Mouse (Mus musculus) hindbrain, embryonic 14.5 days (tissue): Measurements from ENCODE around the gene Dhx58. TPM values are rescaled to one million over a fixed set of nuclear protein-coding genes. Genes with fewer than 3 reads are reported as not detected.

Experiments
- ATAC-seq: fragments of 200-750 bp; cut with Nextera tagmentation; 2 replicates; pipeline ENCODE4 v1.8.0; 2017; ENCODE audit warnings: moderate number of reproducible peaks, mild to moderate bottlenecking, moderate TSS enrichment, moderate library complexity; ENCODE audit not compliant: low FRiP score
- DNase-seq: peaks from one replicate; pipeline ENCODE4 v3.0.0-alpha.2; 2015; ENCODE audit warnings: low spot score
- H3K27ac ChIP-seq: fragments of 300-500 bp; sonication (generic); 2 replicates; pipeline ENCODE4 v1.5.1; 2014; ENCODE audit warnings: mild to moderate bottlenecking, moderate library complexity
- H3K27me3 ChIP-seq: fragments of 300-500 bp; sonication (generic); 2 replicates; pipeline ENCODE4 v1.6.1; 2014; ENCODE audit warnings: mild to moderate bottlenecking, low read length, mixed read lengths; ENCODE audit not compliant: control insufficient read depth, insufficient read depth
- H3K36me3 ChIP-seq: fragments of 300-500 bp; sonication (generic); replicated peaks from 2 replicates; pipeline ENCODE4 v1.6.1; 2014; ENCODE audit not compliant: control insufficient read depth, insufficient read depth
- H3K4me1 ChIP-seq: fragments of 300-500 bp; sonication (generic); replicated peaks from 2 replicates; pipeline ENCODE4 v1.6.1; 2014; ENCODE audit warnings: antibody characterized with exemption, low read length, mixed read lengths; ENCODE audit not compliant: control insufficient read depth, insufficient read depth
- H3K4me2 ChIP-seq: fragments of 300-500 bp; sonication (generic); replicated peaks from 2 replicates; pipeline ENCODE4 v1.6.1; 2014; ENCODE audit warnings: mild to moderate bottlenecking, moderate library complexity
- H3K4me3 ChIP-seq: fragments of 300-500 bp; sonication (generic); replicated peaks from 2 replicates; pipeline ENCODE4 v1.5.1; 2014; ENCODE audit warnings: mild to moderate bottlenecking, low read length
- H3K9ac ChIP-seq: fragments of 300-500 bp; sonication (generic); 2 replicates; pipeline ENCODE4 v1.6.1; 2014
- H3K9me3 ChIP-seq: fragments of 300-500 bp; sonication (generic); 2 replicates; pipeline ENCODE4 v1.6.1; 2016; ENCODE audit warnings: low read length; ENCODE audit not compliant: control insufficient read depth
- whole genome bisulfite sequencing: fragments of 180-500 bp; shearing (Covaris S2); extraction: QIAGEN DNeasy Blood & Tissue Kit; methylation state at CpG from one replicate; pipeline ENCODE4 v1.1.7; 2014; 5-methylcytosine and 5-hydroxymethylcytosine counted together
- polyA plus RNA-seq: library from polyadenylated mRNA; unstranded; fragments of >200 nt; fragmentation: Nextera tagmentation; extraction: Ambion mirVana; gene quantifications from 2 replicates; pipeline ENCODE4 v1.2.1, GENCODE M21; 2014

The Dhx58 gene
- polyA plus RNA-seq, 1 experiment from 2014 or later, result 1.7 TPM

DNA sequence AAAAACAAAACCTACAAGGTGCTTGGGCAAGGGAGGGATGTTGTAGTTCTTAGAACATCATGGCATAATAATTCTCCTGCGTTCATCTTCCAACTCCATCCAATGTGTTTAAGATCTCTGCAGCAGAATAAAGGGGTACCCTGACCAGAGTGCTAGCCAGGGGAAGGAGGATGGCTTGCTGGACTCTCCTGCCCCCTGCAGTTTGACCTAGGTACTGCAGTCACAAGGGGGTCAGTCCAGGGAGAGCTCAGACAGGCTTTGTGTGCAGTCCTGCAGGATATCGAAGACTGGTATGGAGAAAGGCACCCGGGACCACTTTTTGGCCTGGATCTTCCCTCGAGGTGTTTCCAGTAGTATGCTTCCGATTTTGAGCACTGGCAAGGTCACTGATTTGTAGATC is 9.1 kb downstream of the Dhx58 start:
- ATAC-seq, result no peak; the same call in 1 of the 2 replicates
- 38% methylated on average over 5 of the region's 5 CpGs for WGBS

GRCm38 (mm10) chr11:100693154-100693553 is 10.9 kb downstream of the Dhx58 start:
- Histone ChIP-seq H3K4me2 (no peak overlapping the region), H3K27ac (no peak overlapping the region), H3K4me1 (0 out of 2 replicates have a peak, but pooled peaks cover 4% of the 10 kb centered on the region), H3K9ac (no peak overlapping the region), H3K36me3 (no peaks in the 10 kb centered on the region), H3K4me3 (no peak overlapping the region), H3K27me3 (peaks cover 7% of the 10 kb centered on the region; the same call in 1 of the 2 replicates), H3K9me3 (no peaks in the 10 kb centered on the region)
- ATAC-seq, result no peak
- 19% methylated on average over 5 of the region's 5 CpGs for WGBS
- no peak for DNase-seq

More for the DNA sequence above, 9.1 kb downstream of the Dhx58 start:
- DNase-seq, result peak; percentile 74
- Histone ChIP-seq H3K4me2 (no peak overlapping the region), H3K36me3 (no peaks in the 10 kb centered on the region), H3K27me3 (peaks cover 7% of the 10 kb centered on the region; the same call in 1 of the 2 replicates), H3K27ac (no peak overlapping the region), H3K4me1 (0 out of 2 replicates have a peak, but pooled peaks cover 4% of the 10 kb centered on the region), H3K4me3 (no peak overlapping the region), H3K9ac (no peak overlapping the region), H3K9me3 (no peaks in the 10 kb centered on the region)

DNA sequence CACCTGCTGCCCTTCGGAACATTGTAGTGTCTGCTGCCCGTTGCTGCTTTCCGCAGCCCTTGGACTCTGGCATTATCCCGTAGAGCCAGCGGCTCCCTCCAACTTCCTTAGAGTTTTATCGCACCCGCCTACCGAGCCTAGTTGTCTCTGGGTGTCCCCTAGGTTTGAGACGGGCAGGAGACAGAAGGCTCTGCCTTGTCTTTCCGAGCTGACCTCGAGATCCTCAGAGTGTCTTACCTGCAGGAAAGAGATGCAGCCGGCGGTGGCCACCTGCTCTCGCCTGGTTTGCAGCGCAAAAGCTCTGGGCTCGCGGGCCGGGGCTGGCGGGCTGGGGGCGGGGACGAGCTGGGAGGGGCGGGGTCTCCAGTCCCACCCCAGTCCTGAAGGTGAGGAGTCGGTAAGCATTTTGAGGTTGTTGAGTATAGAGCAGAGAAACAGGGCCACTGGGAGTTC is 11.9 kb downstream of the Dhx58 start, which contains the start of gene Zfp385c:
TSS of gene Zfp385c (minus strand) at position 292 of the 453 bp plus-strand sequence.
- Histone ChIP-seq H3K9me3 (no peaks in the 10 kb centered on the region), H3K36me3 (no peaks in the 10 kb centered on the region), H3K4me3 (peak within 1 kb of the TSS; percentile 18), H3K4me2 (peak within 1 kb of the TSS; percentile 45), H3K27me3 (peaks cover 7% of the 10 kb centered on the region; the same call in 1 of the 2 replicates), H3K4me1 (0 out of 2 replicates have a peak, but pooled peaks cover 4% of the 10 kb centered on the region), H3K27ac (no peak within 1 kb of the TSS), H3K9ac (no peak within 1 kb of the TSS; the same call in 1 of the 2 replicates)
- DNase-seq, result no peak
- ATAC-seq, result no peak
- 2% methylated on average over 23 of the region's 23 CpGs for WGBS

DNA sequence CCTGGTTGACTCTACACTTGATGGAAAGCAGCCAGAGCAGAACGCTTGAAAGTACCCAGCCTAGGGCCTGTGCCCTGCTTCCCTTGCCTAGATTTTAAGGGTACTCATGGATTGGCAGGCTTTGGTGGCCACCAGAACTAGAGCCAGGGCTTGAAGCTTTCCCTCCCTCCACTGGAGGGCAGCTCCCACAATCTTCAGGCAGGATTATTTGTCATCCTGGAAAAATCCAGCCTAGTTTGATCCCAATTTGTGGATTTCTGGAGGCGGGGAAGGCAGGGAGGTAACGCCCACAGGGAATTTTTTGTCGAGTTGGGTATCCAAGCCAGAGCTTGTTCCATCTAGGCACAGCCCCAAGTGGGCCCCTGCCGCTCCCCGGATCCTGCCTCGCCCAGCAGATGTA is 13.7 kb downstream of the Dhx58 start:
- H3K27me3 ChIP-seq, result peaks cover 7% of the 10 kb centered on the region; the same call in 1 of the 2 replicates
- 0 out of 2 replicates have a peak, but pooled peaks cover 4% of the 10 kb centered on the region for H3K4me1 ChIP-seq
- no peaks in the 10 kb centered on the region for H3K36me3 ChIP-seq
- no peak overlapping the region for H3K4me3 ChIP-seq
- 79% methylated on average over 7 of the region's 7 CpGs for WGBS
- no peak overlapping the region for H3K9ac ChIP-seq
- H3K9me3 ChIP-seq, result no peaks in the 10 kb centered on the region
- ATAC-seq (no peak), DNase-seq (no peak)
- H3K27ac ChIP-seq, result no peak overlapping the region
- no peak overlapping the region for H3K4me2 ChIP-seq

DNA sequence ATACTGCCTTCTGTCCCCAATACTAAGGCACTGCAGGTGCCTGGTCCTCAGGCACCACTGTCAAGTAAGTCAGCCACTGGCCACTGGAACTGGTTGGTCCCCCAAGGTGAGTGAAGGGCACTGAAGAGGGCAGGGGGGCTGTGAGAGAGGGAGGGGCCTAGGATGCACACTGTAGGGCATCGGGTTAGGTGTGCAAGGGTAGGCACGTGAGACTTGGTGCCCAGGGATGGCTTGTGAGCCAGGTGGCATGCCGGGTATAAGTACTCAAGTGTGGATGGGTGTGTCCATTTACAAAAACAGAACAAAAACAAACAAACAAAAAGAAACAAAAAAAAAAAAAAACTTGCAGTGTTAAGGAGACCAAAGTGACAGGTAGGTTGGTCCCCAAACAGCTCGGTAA is 15.6 kb downstream of the Dhx58 start:
- no peak for DNase-seq
- H3K4me2 ChIP-seq, result no peak overlapping the region

DNA sequence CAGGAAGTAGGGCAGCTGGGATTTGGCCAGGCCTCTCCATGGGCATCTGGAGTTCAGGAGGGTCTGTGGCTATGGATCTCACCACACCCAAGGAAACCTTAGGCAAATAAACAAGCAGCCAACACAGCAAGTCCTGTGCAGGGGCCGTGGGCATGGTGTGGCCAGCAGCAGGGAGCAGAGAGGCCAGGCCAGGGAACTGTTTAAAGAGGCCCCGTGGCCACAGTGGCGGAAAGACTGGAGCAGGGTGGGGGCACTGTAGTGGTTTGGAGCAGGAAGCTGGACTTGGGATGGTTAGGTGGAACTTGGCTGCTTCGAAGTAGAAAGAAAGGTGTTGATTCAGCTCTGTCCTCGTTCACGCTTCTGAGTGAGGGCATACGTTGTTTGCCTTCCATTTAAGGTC is 16.8 kb downstream of the Dhx58 start:
- Histone ChIP-seq H3K4me3 (no peak overlapping the region), H3K9ac (no peak overlapping the region), H3K4me2 (no peak overlapping the region), H3K27me3 (peaks cover 7% of the 10 kb centered on the region; the same call in 1 of the 2 replicates), H3K36me3 (no peaks in the 10 kb centered on the region), H3K9me3 (no peaks in the 10 kb centered on the region), H3K4me1 (0 out of 2 replicates have a peak, but pooled peaks cover 4% of the 10 kb centered on the region), H3K27ac (no peak overlapping the region)
- 82% methylated on average over 7 of the region's 7 CpGs for WGBS
- ATAC-seq (no peak), DNase-seq (no peak)

More for the DNA sequence above, 15.6 kb downstream of the Dhx58 start:
- ATAC-seq, result no peak
- WGBS, result 69% methylated on average over 4 of the region's 4 CpGs
- H3K27me3 ChIP-seq, result peaks cover 7% of the 10 kb centered on the region; the same call in 1 of the 2 replicates
- no peaks in the 10 kb centered on the region for H3K36me3 ChIP-seq
- H3K27ac ChIP-seq, result no peak overlapping the region
- H3K4me3 ChIP-seq, result no peak overlapping the region
- H3K9ac ChIP-seq, result no peak overlapping the region
- H3K9me3 ChIP-seq, result no peaks in the 10 kb centered on the region
- H3K4me1 ChIP-seq, result 0 out of 2 replicates have a peak, but pooled peaks cover 4% of the 10 kb centered on the region

DNA sequence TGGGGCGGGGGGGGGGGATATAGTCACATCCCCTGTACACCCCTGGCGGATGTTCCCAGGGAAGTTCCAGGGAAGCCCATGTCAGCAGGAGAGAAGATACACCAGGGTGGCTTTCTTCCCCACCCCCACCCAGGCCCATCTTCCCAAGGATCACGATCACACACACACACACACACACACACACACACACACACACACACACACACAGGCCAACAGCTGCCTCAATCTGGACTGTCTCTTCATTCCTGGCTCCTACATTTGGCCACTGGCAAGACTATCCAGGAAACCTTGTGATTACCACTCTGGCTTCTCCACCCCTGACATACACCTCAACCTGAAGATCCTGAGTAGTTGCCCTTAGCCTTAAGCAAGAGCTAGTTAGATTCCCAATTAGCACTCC is 18.7 kb downstream of the Dhx58 start:
- Histone ChIP-seq H3K4me2 (no peak overlapping the region), H3K9ac (no peak overlapping the region), H3K36me3 (no peaks in the 10 kb centered on the region), H3K9me3 (no peaks in the 10 kb centered on the region), H3K27ac (no peak overlapping the region), H3K4me3 (no peak overlapping the region), H3K27me3 (no peaks in the 10 kb centered on the region), H3K4me1 (no peaks in the 10 kb centered on the region)
- ATAC-seq (no peak), DNase-seq (no peak)
- WGBS, result 96% methylated on average over 3 of the region's 3 CpGs

DNA sequence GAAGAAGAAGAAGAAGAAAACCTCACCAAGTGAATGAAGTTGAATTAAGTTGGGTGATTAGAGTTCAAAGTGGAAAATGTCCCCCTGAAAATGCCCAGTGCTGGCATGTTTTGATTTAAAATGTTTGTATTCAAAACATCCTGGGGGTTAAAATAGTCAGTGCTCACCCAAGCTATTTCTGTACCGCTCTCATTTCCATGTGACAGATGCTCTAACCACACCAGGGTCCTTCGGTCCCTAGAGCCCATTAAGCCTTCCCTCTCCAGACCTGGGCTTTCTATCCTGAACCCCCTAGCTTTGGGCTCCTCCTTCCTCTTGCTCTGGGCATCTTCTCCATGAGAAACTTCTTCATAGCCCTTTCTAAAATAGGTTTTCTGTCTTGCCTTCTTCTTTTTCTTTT is 20.0 kb downstream of the Dhx58 start:
- no peaks in the 10 kb centered on the region for H3K36me3 ChIP-seq
- no peaks in the 10 kb centered on the region for H3K9me3 ChIP-seq
- H3K4me2 ChIP-seq, result no peak overlapping the region
- WGBS, result 73% methylated on average over 2 of the region's 2 CpGs
- no peak for ATAC-seq
- H3K4me1 ChIP-seq, result no peaks in the 10 kb centered on the region
- DNase-seq, result no peak
- H3K27ac ChIP-seq, result no peak overlapping the region
- H3K4me3 ChIP-seq, result no peak overlapping the region
- no peaks in the 10 kb centered on the region for H3K27me3 ChIP-seq
- H3K9ac ChIP-seq, result no peak overlapping the region

DNA sequence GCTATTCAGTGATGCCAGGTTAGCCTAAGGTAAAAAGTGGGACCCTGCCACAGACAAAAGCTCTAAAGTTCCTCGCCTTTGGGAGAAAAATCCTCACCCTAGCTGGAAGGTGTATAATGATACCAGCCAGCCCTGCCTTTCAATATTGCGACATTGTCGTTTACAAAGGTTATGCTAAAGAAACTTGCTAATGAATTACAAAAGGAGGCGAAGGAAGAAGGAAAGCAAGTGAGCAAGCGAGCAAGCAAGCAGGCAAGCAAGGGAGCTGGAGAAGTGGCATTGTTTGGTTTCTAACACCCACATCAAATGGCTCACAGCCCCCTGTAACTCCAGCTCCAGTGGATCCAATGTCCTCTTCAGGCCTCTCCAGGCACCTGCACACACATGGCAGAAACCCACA is 21.5 kb downstream of the Dhx58 start:
- WGBS, result 70% methylated on average over 5 of the region's 5 CpGs
- H3K27me3 ChIP-seq, result no peaks in the 10 kb centered on the region

More for the DNA sequence above, 21.5 kb downstream of the Dhx58 start:
- H3K4me2 ChIP-seq, result no peak overlapping the region
- no peak overlapping the region for H3K27ac ChIP-seq
- H3K4me3 ChIP-seq, result no peak overlapping the region
- ATAC-seq (no peak), DNase-seq (no peak)
- no peaks in the 10 kb centered on the region for H3K9me3 ChIP-seq
- no peaks in the 10 kb centered on the region for H3K36me3 ChIP-seq
- H3K9ac ChIP-seq, result no peak overlapping the region
- H3K4me1 ChIP-seq, result no peaks in the 10 kb centered on the region
